Mouse (Mus musculus): ENCODE measurements around the gene Xpc.

DNA sequence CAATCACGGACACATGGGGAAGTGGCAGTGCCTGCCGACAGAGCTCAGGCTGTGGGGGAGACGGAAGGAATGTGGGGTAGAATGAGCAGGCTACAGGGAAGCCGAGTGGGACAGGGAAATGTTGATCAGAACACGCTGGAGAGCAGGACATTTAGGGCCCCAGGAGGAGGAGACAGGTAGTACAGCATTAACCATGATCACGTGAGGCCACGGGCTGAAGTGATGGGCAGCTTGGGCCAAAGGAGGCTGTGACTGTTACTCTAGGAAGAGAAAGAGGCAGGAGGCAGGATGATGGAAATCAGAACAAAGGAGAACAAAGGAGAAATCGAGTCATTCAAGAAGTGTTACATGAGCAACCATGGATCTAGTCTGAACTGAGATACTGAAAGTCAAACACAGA lies 21.2 kb downstream of the Xpc start:
- TF ChIP-seq CTCF (conservative IDR thresholded peaks at IDR 0.05; ENCODE audit: insufficient read depth, insufficient read length, low read depth, low read length) (no peak), POLR2A (IDR thresholded peaks at IDR 0.05; ENCODE audit: low read depth, low read length) (no peak)

Data from kidney, adult 2 months (tissue).